Mouse (Mus musculus): Measurements from ENCODE around the gene Saa4. TPM values are rescaled to one million over a fixed set of nuclear protein-coding genes. Genes with fewer than 3 reads are reported as not detected.

Saa4 gene
- polyA plus RNA-seq (2014; fragmentation: Nextera tagmentation; extraction: Ambion mirVana) = 0.19 TPM in 1 of 2 replicates, not detected in the other

DNA sequence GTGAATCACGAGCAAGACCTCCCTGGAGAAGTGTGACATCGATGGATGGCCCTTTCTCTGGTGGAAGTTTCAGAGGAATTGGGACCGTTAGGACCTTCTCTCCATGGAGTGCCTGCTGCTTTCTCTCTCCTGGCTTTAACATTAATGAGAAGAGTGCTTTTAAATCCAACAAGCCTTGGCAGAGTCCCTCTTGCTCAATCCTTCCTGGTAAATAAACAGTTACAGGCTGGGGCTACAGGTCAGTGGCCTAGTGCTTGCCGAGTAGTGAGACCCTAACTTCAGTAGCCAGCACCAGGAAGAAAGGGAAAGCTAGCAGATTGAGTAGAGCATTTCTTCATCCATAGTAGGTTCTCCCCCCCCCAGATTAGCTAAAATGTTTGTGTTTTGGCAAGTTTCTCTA lies at the start of gene Saa4:
Saa4 (minus strand) TSS at position 146 of the 400 bp plus-strand sequence.
- WGBS (ENCODE audit: insufficient replicate concordance) = 78% methylated on average over 4 of the region's 4 CpGs
- Histone ChIP-seq H3K9ac (ENCODE audit: low read depth, low read length) (no peak within 1 kb of the TSS), H3K4me2 (no peak within 1 kb of the TSS), H3K4me1 (ENCODE audit: control insufficient read depth, insufficient read depth, low read length) (no peaks in the 10 kb centered on the region), H3K36me3 (ENCODE audit: control insufficient read depth, insufficient read depth, low read length) (no peaks in the 10 kb centered on the region), H3K9me3 (replicated peaks; ENCODE audit: control insufficient read depth, low read length) (no peaks in the 10 kb centered on the region), H3K27me3 (ENCODE audit: control insufficient read depth, insufficient read depth, low read length) (no peaks in the 10 kb centered on the region), H3K27ac (ENCODE audit: low read depth, low read length) (no peak within 1 kb of the TSS), H3K4me3 (ENCODE audit: low read depth, low read length) (no peak within 1 kb of the TSS)
- no peak for ATAC-seq (replicated peaks; ENCODE audit: insufficient number of reproducible peaks, low FRiP score, low TSS enrichment)

DNA sequence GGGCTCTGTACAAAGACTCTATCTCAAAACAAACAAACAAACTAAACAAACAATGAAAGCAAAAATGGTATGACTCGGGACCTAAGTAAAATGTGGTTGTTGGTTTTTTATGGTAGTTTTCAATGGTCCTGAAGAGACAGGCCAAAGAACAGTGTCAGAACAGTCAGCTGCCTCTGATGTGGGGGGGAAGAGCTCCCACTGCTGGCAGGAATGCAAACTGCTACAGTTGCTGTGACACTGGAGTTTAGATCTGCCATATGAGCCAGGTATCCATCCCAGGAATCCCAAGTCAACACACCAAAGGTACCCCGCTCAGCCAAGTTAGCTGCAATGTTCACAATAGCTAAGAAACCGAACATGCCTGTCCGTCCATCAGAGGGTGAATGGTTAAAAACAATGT lies 38.3 kb upstream of the Saa4 start:
- no peak overlapping the region for H3K9ac ChIP-seq (ENCODE audit: low read depth, low read length)
- no peaks in the 10 kb centered on the region for H3K9me3 ChIP-seq (replicated peaks; ENCODE audit: control insufficient read depth, low read length)
- 49% methylated on average over 4 of the region's 4 CpGs for WGBS (ENCODE audit: insufficient replicate concordance)
- ATAC-seq (replicated peaks; ENCODE audit: insufficient number of reproducible peaks, low FRiP score, low TSS enrichment) = no peak
- no peak overlapping the region for H3K4me2 ChIP-seq
- H3K27me3 ChIP-seq (ENCODE audit: control insufficient read depth, insufficient read depth, low read length) = no peaks in the 10 kb centered on the region
- no peaks in the 10 kb centered on the region for H3K4me1 ChIP-seq (ENCODE audit: control insufficient read depth, insufficient read depth, low read length)
- H3K4me3 ChIP-seq (ENCODE audit: low read depth, low read length) = no peak overlapping the region
- no peak overlapping the region for H3K27ac ChIP-seq (ENCODE audit: low read depth, low read length)
- peaks cover 11% of the 10 kb centered on the region for H3K36me3 ChIP-seq (ENCODE audit: control insufficient read depth, insufficient read depth, low read length)

DNA sequence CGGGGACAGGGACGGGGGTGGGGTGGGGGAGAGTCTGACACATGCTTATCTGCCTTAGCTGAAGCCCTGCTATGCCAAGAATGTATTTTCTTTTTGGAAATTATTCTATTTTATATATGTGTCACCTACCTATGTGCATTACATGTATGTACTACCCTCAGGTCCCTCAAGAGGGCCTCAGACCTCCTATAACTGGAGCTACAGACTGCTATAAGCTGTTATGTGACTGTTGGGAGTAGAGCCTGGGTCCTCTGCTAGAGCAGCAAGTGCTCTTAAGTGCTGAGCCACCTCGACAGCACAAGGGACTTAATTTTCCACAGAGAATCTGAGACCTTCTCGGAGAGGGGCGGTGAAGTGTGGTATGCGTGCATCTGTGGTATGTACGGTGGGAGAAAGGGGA lies 36.0 kb upstream of the Saa4 start:
- WGBS (ENCODE audit: insufficient replicate concordance) = 88% methylated on average over 7 of the region's 7 CpGs
- Histone ChIP-seq H3K27me3 (ENCODE audit: control insufficient read depth, insufficient read depth, low read length) (no peaks in the 10 kb centered on the region), H3K9ac (ENCODE audit: low read depth, low read length) (no peak overlapping the region), H3K4me3 (ENCODE audit: low read depth, low read length) (no peak overlapping the region), H3K9me3 (replicated peaks; ENCODE audit: control insufficient read depth, low read length) (no peaks in the 10 kb centered on the region), H3K27ac (ENCODE audit: low read depth, low read length) (no peak overlapping the region), H3K36me3 (ENCODE audit: control insufficient read depth, insufficient read depth, low read length) (peaks cover 15% of the 10 kb centered on the region), H3K4me1 (ENCODE audit: control insufficient read depth, insufficient read depth, low read length) (no peaks in the 10 kb centered on the region), H3K4me2 (no peak overlapping the region)
- ATAC-seq (replicated peaks; ENCODE audit: insufficient number of reproducible peaks, low FRiP score, low TSS enrichment) = no peak

GRCm38 (mm10) chr7:46767371-46767770 lies 35.0 kb upstream of the Saa4 start:
- no peak for ATAC-seq (replicated peaks; ENCODE audit: insufficient number of reproducible peaks, low FRiP score, low TSS enrichment)
- H3K9me3 ChIP-seq (replicated peaks; ENCODE audit: control insufficient read depth, low read length) = no peaks in the 10 kb centered on the region
- H3K9ac ChIP-seq (ENCODE audit: low read depth, low read length) = no peak overlapping the region
- peaks cover 18% of the 10 kb centered on the region for H3K36me3 ChIP-seq (ENCODE audit: control insufficient read depth, insufficient read depth, low read length)
- no peak overlapping the region for H3K4me3 ChIP-seq (ENCODE audit: low read depth, low read length)
- no peak overlapping the region for H3K27ac ChIP-seq (ENCODE audit: low read depth, low read length)
- H3K4me1 ChIP-seq (ENCODE audit: control insufficient read depth, insufficient read depth, low read length) = no peaks in the 10 kb centered on the region
- H3K27me3 ChIP-seq (ENCODE audit: control insufficient read depth, insufficient read depth, low read length) = no peaks in the 10 kb centered on the region
- H3K4me2 ChIP-seq = no peak overlapping the region

DNA sequence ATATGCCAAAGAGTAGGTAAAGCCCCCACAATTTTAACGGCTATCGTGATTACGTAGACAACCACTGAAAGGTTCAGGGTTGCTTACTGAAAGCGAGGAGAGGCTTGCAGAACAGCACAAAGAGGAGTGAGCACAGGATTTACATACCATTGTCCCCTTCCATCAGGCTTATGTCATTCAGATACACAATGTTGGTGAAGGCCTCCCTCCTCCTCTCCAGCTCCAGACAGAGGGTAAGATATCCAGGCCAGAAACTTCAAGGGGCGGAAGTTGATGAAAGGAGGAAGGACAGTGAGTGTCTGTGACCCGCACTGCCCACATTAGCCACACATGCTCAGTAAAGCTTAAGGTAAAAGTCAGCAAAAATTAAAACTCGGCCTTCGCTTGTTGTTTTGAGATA lies 32.3 kb upstream of the Saa4 start:
- 89% methylated on average over 8 of the region's 8 CpGs for WGBS (ENCODE audit: insufficient replicate concordance)
- H3K27me3 ChIP-seq (ENCODE audit: control insufficient read depth, insufficient read depth, low read length) = no peaks in the 10 kb centered on the region
- H3K36me3 ChIP-seq (ENCODE audit: control insufficient read depth, insufficient read depth, low read length) = peaks cover 16% of the 10 kb centered on the region
- no peak overlapping the region for H3K27ac ChIP-seq (ENCODE audit: low read depth, low read length)
- no peak for ATAC-seq (replicated peaks; ENCODE audit: insufficient number of reproducible peaks, low FRiP score, low TSS enrichment)
- H3K4me3 ChIP-seq (ENCODE audit: low read depth, low read length) = no peak overlapping the region
- H3K9me3 ChIP-seq (replicated peaks; ENCODE audit: control insufficient read depth, low read length) = no peaks in the 10 kb centered on the region
- no peak overlapping the region for H3K4me2 ChIP-seq
- no peaks in the 10 kb centered on the region for H3K4me1 ChIP-seq (ENCODE audit: control insufficient read depth, insufficient read depth, low read length)
- no peak overlapping the region for H3K9ac ChIP-seq (ENCODE audit: low read depth, low read length)

DNA sequence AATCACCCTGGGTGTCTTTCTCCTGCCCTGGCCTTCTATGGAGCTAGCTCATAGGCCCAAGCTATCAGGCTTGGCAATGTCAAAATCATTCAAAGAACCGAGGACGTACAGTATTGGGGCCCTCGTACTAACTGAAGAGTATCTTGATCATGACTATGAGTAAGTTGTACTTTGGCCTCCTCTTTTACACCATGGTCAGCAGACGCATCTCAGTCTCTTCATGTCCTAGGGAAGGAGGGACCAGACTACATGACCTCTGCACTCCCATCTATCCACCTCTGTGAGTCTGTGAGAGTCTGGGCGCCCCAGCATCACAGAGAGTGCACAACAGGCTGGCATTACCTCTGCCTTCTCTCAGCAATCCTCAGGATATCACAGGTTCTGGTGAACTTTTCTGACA lies 30.2 kb upstream of the Saa4 start:
- Histone ChIP-seq H3K9ac (ENCODE audit: low read depth, low read length) (no peak overlapping the region), H3K9me3 (replicated peaks; ENCODE audit: control insufficient read depth, low read length) (no peaks in the 10 kb centered on the region), H3K4me2 (no peak overlapping the region), H3K4me3 (ENCODE audit: low read depth, low read length) (no peak overlapping the region), H3K36me3 (ENCODE audit: control insufficient read depth, insufficient read depth, low read length) (peaks cover 7% of the 10 kb centered on the region), H3K27me3 (ENCODE audit: control insufficient read depth, insufficient read depth, low read length) (no peaks in the 10 kb centered on the region), H3K4me1 (ENCODE audit: control insufficient read depth, insufficient read depth, low read length) (no peaks in the 10 kb centered on the region), H3K27ac (ENCODE audit: low read depth, low read length) (no peak overlapping the region)
- 87% methylated on average over 5 of the region's 5 CpGs for WGBS (ENCODE audit: insufficient replicate concordance)
- no peak for ATAC-seq (replicated peaks; ENCODE audit: insufficient number of reproducible peaks, low FRiP score, low TSS enrichment)

DNA sequence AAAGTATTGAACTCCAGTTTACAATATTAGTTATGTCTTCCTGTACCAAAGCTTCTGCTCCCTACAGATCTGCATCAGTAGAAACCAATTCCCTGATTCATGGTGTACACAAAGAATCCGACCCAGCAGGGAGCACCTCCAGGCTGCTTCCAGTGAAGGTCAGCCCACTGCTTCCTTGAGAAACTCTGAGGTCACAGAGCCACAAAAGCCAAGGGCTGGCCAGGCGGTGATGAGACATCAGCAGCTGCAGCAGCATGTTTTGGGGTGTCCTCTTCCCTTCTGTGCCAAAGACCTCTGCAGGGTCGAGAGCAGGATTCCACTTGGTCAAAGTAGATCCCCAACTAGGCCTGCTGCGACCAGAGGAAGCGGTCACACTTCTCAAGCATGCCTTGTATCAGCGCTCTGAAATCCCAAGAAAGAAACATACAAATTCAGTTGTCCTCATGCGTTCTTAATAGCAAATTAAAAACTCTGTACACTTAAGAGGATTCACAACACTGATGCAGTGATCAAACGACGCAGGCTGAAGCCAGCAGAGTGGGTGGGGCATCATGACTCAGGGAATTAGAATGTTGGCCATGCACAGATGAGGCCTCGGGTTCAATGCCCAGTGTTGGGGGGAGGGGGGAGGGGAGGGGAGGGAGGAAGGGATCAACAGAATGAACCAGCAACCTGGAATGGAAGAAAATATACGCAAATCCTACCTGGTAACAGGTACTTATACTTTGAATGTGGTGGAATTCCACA lies 28.8 kb upstream of the Saa4 start:
- Histone ChIP-seq H3K4me1 (ENCODE audit: control insufficient read depth, insufficient read depth, low read length) (no peaks in the 10 kb centered on the region), H3K4me3 (ENCODE audit: low read depth, low read length) (no peak overlapping the region), H3K27me3 (ENCODE audit: control insufficient read depth, insufficient read depth, low read length) (no peaks in the 10 kb centered on the region), H3K36me3 (ENCODE audit: control insufficient read depth, insufficient read depth, low read length) (peaks cover 7% of the 10 kb centered on the region), H3K9ac (ENCODE audit: low read depth, low read length) (no peak overlapping the region), H3K27ac (ENCODE audit: low read depth, low read length) (no peak overlapping the region), H3K4me2 (no peak overlapping the region), H3K9me3 (replicated peaks; ENCODE audit: control insufficient read depth, low read length) (no peaks in the 10 kb centered on the region)
- ATAC-seq (replicated peaks; ENCODE audit: insufficient number of reproducible peaks, low FRiP score, low TSS enrichment) = no peak
- WGBS (ENCODE audit: insufficient replicate concordance) = 69% methylated on average over 11 of the region's 11 CpGs

DNA sequence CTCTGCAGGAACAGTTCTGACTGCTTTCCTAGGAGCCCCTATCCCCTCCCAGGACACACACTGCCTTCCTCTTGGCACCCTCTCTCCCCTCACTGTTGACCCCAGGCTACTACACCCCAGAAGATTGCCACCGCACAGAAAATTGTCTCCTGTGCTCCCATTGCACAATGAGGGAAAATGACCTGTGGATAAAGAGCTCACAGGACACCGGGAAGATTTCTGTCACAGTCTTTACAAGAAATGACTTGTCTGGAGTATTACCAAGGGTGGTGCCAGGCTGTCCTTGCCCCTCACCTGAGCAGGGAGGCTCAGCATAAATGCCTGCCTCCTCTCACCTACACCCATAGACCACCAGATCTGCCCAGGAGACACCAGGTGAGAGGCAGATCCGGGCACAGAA lies 19.1 kb upstream of the Saa4 start, which contains the start of gene Saa2:
Saa2 (plus strand) TSS at position 301 of the 400 bp plus-strand sequence.
- no peak within 1 kb of the TSS for H3K9ac ChIP-seq (ENCODE audit: low read depth, low read length)
- 0 out of 2 replicates have a peak, but pooled peaks cover 2% of the 10 kb centered on the region for H3K27me3 ChIP-seq (ENCODE audit: control insufficient read depth, insufficient read depth, low read length)
- no peaks in the 10 kb centered on the region for H3K36me3 ChIP-seq (ENCODE audit: control insufficient read depth, insufficient read depth, low read length)
- ATAC-seq (replicated peaks; ENCODE audit: insufficient number of reproducible peaks, low FRiP score, low TSS enrichment) = no peak
- no peak within 1 kb of the TSS for H3K27ac ChIP-seq (ENCODE audit: low read depth, low read length)
- 85% methylated on average over 3 of the region's 3 CpGs for WGBS (ENCODE audit: insufficient replicate concordance)
- H3K4me3 ChIP-seq (ENCODE audit: low read depth, low read length) = no peak within 1 kb of the TSS
- no peaks in the 10 kb centered on the region for H3K4me1 ChIP-seq (ENCODE audit: control insufficient read depth, insufficient read depth, low read length)
- H3K9me3 ChIP-seq (replicated peaks; ENCODE audit: control insufficient read depth, low read length) = no peaks in the 10 kb centered on the region
- no peak within 1 kb of the TSS for H3K4me2 ChIP-seq

DNA sequence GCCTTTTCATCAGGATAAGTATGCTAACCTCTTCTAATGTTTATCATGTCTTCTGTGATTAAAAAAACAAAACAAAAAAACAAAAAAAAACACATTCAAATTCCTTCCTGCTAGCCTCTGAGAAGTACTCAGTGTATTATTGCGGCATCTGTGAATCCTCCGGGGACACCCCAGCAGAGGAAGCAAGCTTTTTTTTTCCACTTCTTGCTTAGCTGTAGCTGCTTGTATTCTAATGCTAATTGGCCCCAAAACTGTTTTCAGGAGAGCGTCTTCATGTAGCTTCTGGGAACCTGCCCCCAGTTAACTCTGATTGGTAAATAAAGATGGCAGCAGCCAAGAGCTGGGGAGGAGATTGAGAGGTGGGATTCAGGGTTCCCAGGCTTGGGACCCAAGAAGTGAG lies 16.1 kb upstream of the Saa4 start:
- no peaks in the 10 kb centered on the region for H3K36me3 ChIP-seq (ENCODE audit: control insufficient read depth, insufficient read depth, low read length)
- WGBS (ENCODE audit: insufficient replicate concordance) = 62% methylated on average over 3 of the region's 3 CpGs
- H3K27me3 ChIP-seq (ENCODE audit: control insufficient read depth, insufficient read depth, low read length) = 0 out of 2 replicates have a peak, but pooled peaks cover 2% of the 10 kb centered on the region
- no peak overlapping the region for H3K4me2 ChIP-seq
- no peak overlapping the region for H3K9ac ChIP-seq (ENCODE audit: low read depth, low read length)
- no peaks in the 10 kb centered on the region for H3K9me3 ChIP-seq (replicated peaks; ENCODE audit: control insufficient read depth, low read length)
- H3K27ac ChIP-seq (ENCODE audit: low read depth, low read length) = no peak overlapping the region
- H3K4me1 ChIP-seq (ENCODE audit: control insufficient read depth, insufficient read depth, low read length) = no peaks in the 10 kb centered on the region
- ATAC-seq (replicated peaks; ENCODE audit: insufficient number of reproducible peaks, low FRiP score, low TSS enrichment) = no peak
- H3K4me3 ChIP-seq (ENCODE audit: low read depth, low read length) = no peak overlapping the region
